Mouse (Mus musculus) cerebellum, adult 2 months (tissue): ENCODE results near the gene Spred2. TPM values are rescaled to one million over a fixed set of nuclear protein-coding genes. Genes with fewer than 3 reads are reported as not detected.

Experiments
- DNase-seq, 2 experiments: peaks; one replicate each; pipeline ENCODE4 v3.0.0; 2021
- H3K27ac ChIP-seq: fragments of 200-500 bp; 2 replicates; pipeline ENCODE4 v1.5.1; 2012; ENCODE audit warnings: low read length, control low read depth, inconsistent platforms; ENCODE audit not compliant: insufficient read depth
- H3K27me3 ChIP-seq: fragments of 200-500 bp; 2 replicates; pipeline ENCODE4 v1.6.1; 2012; ENCODE audit warnings: inconsistent platforms, mild to moderate bottlenecking, low read length, moderate library complexity; ENCODE audit not compliant: control insufficient read depth, insufficient read depth
- H3K4me1 ChIP-seq: fragments of 200-500 bp; 2 replicates; pipeline ENCODE4 v1.6.1; 2011; ENCODE audit warnings: low read length; ENCODE audit not compliant: control insufficient read depth, insufficient read depth
- H3K4me3 ChIP-seq: fragments of 200-500 bp; replicated peaks from 2 replicates; pipeline ENCODE3; 2011; ENCODE audit warnings: mild to moderate bottlenecking, low read depth, low read length, control low read depth; ENCODE audit not compliant: insufficient read depth
- CTCF ChIP-seq: fragments of 200-500 bp; IDR thresholded peaks from 2 replicates; pipeline ENCODE4 v1.5.1; 2011; ENCODE audit warnings: low read depth, mild to moderate bottlenecking, control low read depth, low read length, moderate library complexity, borderline replicate concordance; ENCODE audit not compliant: insufficient read depth
- POLR2A ChIP-seq: fragments of 200-500 bp; IDR thresholded peaks from 2 replicates; pipeline ENCODE4 v1.6.1; 2011; ENCODE audit warnings: low read length, control low read depth, borderline replicate concordance; ENCODE audit not compliant: insufficient read depth
- WGBS: fragments of 180-500 bp; shearing (Covaris S2); methylation state at CpG from one replicate; pipeline ENCODE4 v1.1.7; 2018; 5-methylcytosine and 5-hydroxymethylcytosine counted together
- polyA plus RNA-seq: library from polyadenylated mRNA; depleted of rRNA; stranded (reverse); fragments of >200 nt; gene quantifications from 2 replicates; pipeline ENCODE4 v1.2.3, GENCODE M21; 2012

Spred2 gene
- polyA plus RNA-seq, 1 experiment: 40.3 TPM

GRCm38 (mm10) chr11:19939831-19940230 is 15.7 kb downstream of the Spred2 start:
- no peak overlapping the region for H3K4me3 ChIP-seq
- H3K27me3 ChIP-seq: no peaks in the 10 kb centered on the region
- 8% methylated on average over 8 of the region's 8 CpGs for WGBS
- DNase-seq: peak; percentile 73 to 76
- no peak for TF ChIP-seq POLR2A
- no peak for TF ChIP-seq CTCF
- peaks cover 59% of the 10 kb centered on the region for H3K4me1 ChIP-seq
- peak overlapping the region; percentile 94 for H3K27ac ChIP-seq

GRCm38 (mm10) chr11:19941156-19941777 is 17.1 kb downstream of the Spred2 start:
- Histone ChIP-seq H3K4me1 (peaks cover 63% of the 10 kb centered on the region), H3K4me3 (no peak overlapping the region), H3K27me3 (no peaks in the 10 kb centered on the region), H3K27ac (peak overlapping the region; percentile 94)
- DNase-seq: peak in 1 of 2 experiments; percentile 54
- WGBS: 41% methylated on average over 12 of the region's 12 CpGs
- TF ChIP-seq POLR2A (no peak), CTCF (no peak)

GRCm38 (mm10) chr11:19941978-19942377 is 17.8 kb downstream of the Spred2 start:
- WGBS: 34% methylated on average over 4 of the region's 4 CpGs
- TF ChIP-seq POLR2A: no peak
- TF ChIP-seq CTCF: no peak
- peaks cover 63% of the 10 kb centered on the region for H3K4me1 ChIP-seq
- DNase-seq: peak; percentile 50 to 53
- no peaks in the 10 kb centered on the region for H3K27me3 ChIP-seq
- no peak overlapping the region for H3K4me3 ChIP-seq
- peak overlapping the region; percentile 94 for H3K27ac ChIP-seq

GRCm38 (mm10) chr11:19943753-19944152 is 19.6 kb downstream of the Spred2 start:
- peaks cover 66% of the 10 kb centered on the region for H3K4me1 ChIP-seq
- H3K27ac ChIP-seq: peak overlapping the region; percentile 76
- no peaks in the 10 kb centered on the region for H3K27me3 ChIP-seq
- no peak overlapping the region for H3K4me3 ChIP-seq
- TF ChIP-seq POLR2A (no peak), CTCF (no peak)
- no peak for DNase-seq
- WGBS: 46% methylated on average over 2 of the region's 2 CpGs

- H3K27ac ChIP-seq: peak overlapping the region; percentile 76; the same call in 1 of the 2 replicates
Measured at GRCm38 (mm10) chr11:19944701-19945100, 20.5 kb downstream of the Spred2 start.

GRCm38 (mm10) chr11:19946721-19947120 is 22.5 kb downstream of the Spred2 start:
- no peak for DNase-seq
- Histone ChIP-seq H3K27ac (peak overlapping the region; percentile 75), H3K4me3 (no peak overlapping the region), H3K27me3 (no peaks in the 10 kb centered on the region), H3K4me1 (peaks cover 65% of the 10 kb centered on the region)
- TF ChIP-seq POLR2A: no peak
- no peak for TF ChIP-seq CTCF
- WGBS: 80% methylated on average over 7 of the region's 7 CpGs

More at GRCm38 (mm10) chr11:19944701-19945100, 20.5 kb downstream of the Spred2 start:
- no peak for DNase-seq
- Histone ChIP-seq H3K27me3 (no peaks in the 10 kb centered on the region), H3K4me3 (no peak overlapping the region), H3K4me1 (peaks cover 67% of the 10 kb centered on the region)
- 77% methylated on average over 6 of the region's 6 CpGs for WGBS
- TF ChIP-seq CTCF (no peak), POLR2A (no peak)

- H3K4me3 ChIP-seq: no peak overlapping the region
- peak overlapping the region; percentile 83 for H3K27ac ChIP-seq
- peaks cover 61% of the 10 kb centered on the region for H3K4me1 ChIP-seq
- TF ChIP-seq CTCF (no peak), POLR2A (no peak)
- WGBS: 29% methylated on average over 7 of the region's 7 CpGs
- H3K27me3 ChIP-seq: no peaks in the 10 kb centered on the region
- no peak for DNase-seq
Measured at GRCm38 (mm10) chr11:19947626-19948135, 23.5 kb downstream of the Spred2 start.

GRCm38 (mm10) chr11:19949725-19950124 is 25.6 kb downstream of the Spred2 start:
- Histone ChIP-seq H3K4me3 (no peak overlapping the region), H3K27ac (no peak overlapping the region), H3K27me3 (no peaks in the 10 kb centered on the region), H3K4me1 (peaks cover 64% of the 10 kb centered on the region)
- 70% methylated on average over 5 of the region's 5 CpGs for WGBS
- TF ChIP-seq POLR2A: no peak
- no peak for TF ChIP-seq CTCF
- no peak for DNase-seq
